Mouse (Mus musculus) kidney, embryonic 15.5 days (tissue): Measurements from ENCODE around the gene Siah3. TPM values are rescaled to one million over a fixed set of nuclear protein-coding genes. Genes with fewer than 3 reads are reported as not detected.
"Not testable (repeated sequence)": the region's sequence is repeated elsewhere in the genome, so short reads cannot be mapped to it uniquely, and the experiment has no call there.

ENCODE experiments used
- ATAC-seq: fragments of 200-750 bp; cut with Nextera tagmentation; replicated peaks from 2 replicates; pipeline ENCODE4 v1.8.0; 2017; ENCODE audit warnings: moderate TSS enrichment; ENCODE audit not compliant: low FRiP score
- H3K27ac ChIP-seq: fragments of 300-500 bp; sonication (generic); 2 replicates; pipeline ENCODE4 v1.5.1; 2015; ENCODE audit warnings: mild to moderate bottlenecking, inconsistent platforms
- H3K27me3 ChIP-seq: fragments of 300-500 bp; sonication (generic); 2 replicates; pipeline ENCODE4 v1.6.1; 2015; ENCODE audit warnings: inconsistent platforms
- H3K36me3 ChIP-seq: fragments of 300-500 bp; sonication (generic); 2 replicates; pipeline ENCODE4 v1.6.1; 2015; ENCODE audit warnings: inconsistent platforms
- H3K4me1 ChIP-seq: fragments of 300-500 bp; sonication (generic); 2 replicates; pipeline ENCODE4 v1.6.1; 2015; ENCODE audit warnings: inconsistent platforms
- H3K4me2 ChIP-seq: fragments of 300-500 bp; sonication (generic); 2 replicates; pipeline ENCODE4 v1.6.1; 2015; ENCODE audit warnings: moderate library complexity, mild to moderate bottlenecking, inconsistent platforms
- H3K4me3 ChIP-seq: fragments of 300-500 bp; sonication (generic); replicated peaks from 2 replicates; pipeline ENCODE4 v1.5.1; 2015; ENCODE audit warnings: mild to moderate bottlenecking, inconsistent platforms
- H3K9ac ChIP-seq: fragments of 300-500 bp; sonication (generic); 2 replicates; pipeline ENCODE4 v1.6.1; 2015; ENCODE audit warnings: mild to moderate bottlenecking, inconsistent platforms
- H3K9me3 ChIP-seq: fragments of 300-500 bp; sonication (generic); replicated peaks from 2 replicates; pipeline ENCODE4 v1.6.1; 2016; ENCODE audit warnings: inconsistent platforms
- WGBS: fragments of 180-500 bp; shearing (Covaris S2); methylation state at CpG from one replicate; pipeline ENCODE4 v1.1.7; 2015; ENCODE audit warnings: mixed read lengths; 5-methylcytosine and 5-hydroxymethylcytosine counted together
- polyA plus RNA-seq: library from polyadenylated mRNA; unstranded; fragments of >200 nt; fragmentation: Nextera tagmentation; extraction: Ambion mirVana; gene quantifications from 2 replicates; pipeline ENCODE4 v1.2.1, GENCODE M21; 2015

The Siah3 gene
- polyA plus RNA-seq, 1 experiment from 2014 or later = 0.19 TPM

- not testable (repeated sequence) for H3K27me3 ChIP-seq, H3K27ac ChIP-seq, ATAC-seq, H3K4me3 ChIP-seq, H3K36me3 ChIP-seq, H3K9me3 ChIP-seq, H3K4me2 ChIP-seq, H3K9ac ChIP-seq
- peaks cover 16% of the 10 kb centered on the region for H3K4me1 ChIP-seq
These were observed 9.5 kb upstream of the Siah3 start for GRCm38 (mm10) chr14:75446314-75446713.

GRCm38 (mm10) chr14:75453906-75454305, 1.9 kb upstream of the Siah3 start:
- H3K4me1 ChIP-seq = peaks cover 16% of the 10 kb centered on the region
- H3K4me2 ChIP-seq = no peak overlapping the region
- no peak overlapping the region for H3K4me3 ChIP-seq
- no peaks in the 10 kb centered on the region for H3K36me3 ChIP-seq
- H3K9me3 ChIP-seq = no peaks in the 10 kb centered on the region
- peaks cover 30% of the 10 kb centered on the region for H3K27me3 ChIP-seq
- ATAC-seq = no peak
- H3K9ac ChIP-seq = no peak overlapping the region
- 96% methylated on average over 4 of the region's 4 CpGs for WGBS
- H3K27ac ChIP-seq = no peak overlapping the region

- no peak for ATAC-seq
- no peaks in the 10 kb centered on the region for H3K36me3 ChIP-seq
- H3K27me3 ChIP-seq = peaks cover 30% of the 10 kb centered on the region
- H3K4me1 ChIP-seq = peaks cover 16% of the 10 kb centered on the region
- H3K9me3 ChIP-seq = no peaks in the 10 kb centered on the region
- H3K4me3 ChIP-seq = no peak overlapping the region
- H3K9ac ChIP-seq = no peak overlapping the region
- no peak overlapping the region for H3K4me2 ChIP-seq
- WGBS = 13% methylated on average over 4 of the region's 4 CpGs
- no peak overlapping the region for H3K27ac ChIP-seq
These were observed 1.1 kb upstream of the Siah3 start for GRCm38 (mm10) chr14:75454716-75455115.

- ATAC-seq = no peak
These were observed 430 bp upstream of the Siah3 start for GRCm38 (mm10) chr14:75455361-75455742.

GRCm38 (mm10) chr14:75456489-75457220, 873 bp downstream of the Siah3 start:
- peaks cover 30% of the 10 kb centered on the region for H3K27me3 ChIP-seq
- WGBS = 8% methylated on average over 13 of the region's 13 CpGs
- peak overlapping the region; percentile 74 for H3K4me2 ChIP-seq
- H3K27ac ChIP-seq = no peak overlapping the region
- H3K4me3 ChIP-seq = peak overlapping the region; percentile 40
- H3K9me3 ChIP-seq = no peaks in the 10 kb centered on the region
- H3K36me3 ChIP-seq = no peaks in the 10 kb centered on the region
- peak; percentile 72 for ATAC-seq
- H3K9ac ChIP-seq = peak overlapping the region; percentile 23; the same call in 1 of the 2 replicates
- peaks cover 25% of the 10 kb centered on the region for H3K4me1 ChIP-seq

More at GRCm38 (mm10) chr14:75455361-75455742, 430 bp upstream of the Siah3 start:
- H3K36me3 ChIP-seq = no peaks in the 10 kb centered on the region
- H3K4me1 ChIP-seq = peaks cover 17% of the 10 kb centered on the region
- peak overlapping the region; percentile 74 for H3K4me2 ChIP-seq
- 42% methylated on average over 3 of the region's 3 CpGs for WGBS
- H3K9me3 ChIP-seq = no peaks in the 10 kb centered on the region
- peaks cover 30% of the 10 kb centered on the region for H3K27me3 ChIP-seq
- no peak overlapping the region for H3K4me3 ChIP-seq
- H3K9ac ChIP-seq = no peak overlapping the region
- no peak overlapping the region for H3K27ac ChIP-seq

GRCm38 (mm10) chr14:75457221-75457600, 1.4 kb downstream of the Siah3 start:
- Histone ChIP-seq H3K9me3 (no peaks in the 10 kb centered on the region), H3K36me3 (no peaks in the 10 kb centered on the region), H3K27me3 (peaks cover 30% of the 10 kb centered on the region), H3K4me3 (peak overlapping the region; percentile 40), H3K27ac (no peak overlapping the region), H3K4me2 (peak overlapping the region; percentile 74), H3K9ac (peak overlapping the region; percentile 23; the same call in 1 of the 2 replicates), H3K4me1 (peaks cover 25% of the 10 kb centered on the region)
- WGBS = 33% methylated on average over 8 of the region's 8 CpGs
- peak; percentile 35 for ATAC-seq

- H3K4me3 ChIP-seq = no peak overlapping the region
- H3K27ac ChIP-seq = no peak overlapping the region
- H3K9ac ChIP-seq = no peak overlapping the region
- H3K4me2 ChIP-seq = no peak overlapping the region
- no peaks in the 10 kb centered on the region for H3K36me3 ChIP-seq
- no peak for ATAC-seq
- peaks cover 30% of the 10 kb centered on the region for H3K27me3 ChIP-seq
- H3K9me3 ChIP-seq = no peaks in the 10 kb centered on the region
- WGBS = 79% methylated on average over 10 of the region's 10 CpGs
- H3K4me1 ChIP-seq = peaks cover 25% of the 10 kb centered on the region
These were observed 3.6 kb downstream of the Siah3 start for GRCm38 (mm10) chr14:75459431-75459830.

- H3K27me3 ChIP-seq = peaks cover 27% of the 10 kb centered on the region
- 0 out of 2 replicates have a peak, but pooled peaks have one; percentile 10 for ATAC-seq
- H3K27ac ChIP-seq = no peak overlapping the region
- H3K36me3 ChIP-seq = no peaks in the 10 kb centered on the region
- H3K4me1 ChIP-seq = peaks cover 25% of the 10 kb centered on the region
- H3K4me2 ChIP-seq = no peak overlapping the region
- no peak overlapping the region for H3K9ac ChIP-seq
- no peaks in the 10 kb centered on the region for H3K9me3 ChIP-seq
- WGBS = 38% methylated on average over 3 of the region's 3 CpGs
- H3K4me3 ChIP-seq = no peak overlapping the region
These were observed 4.2 kb downstream of the Siah3 start for GRCm38 (mm10) chr14:75459991-75460390.

- H3K9ac ChIP-seq = no peak overlapping the region
- no peaks in the 10 kb centered on the region for H3K9me3 ChIP-seq
- H3K4me1 ChIP-seq = peaks cover 25% of the 10 kb centered on the region
- H3K27me3 ChIP-seq = peaks cover 23% of the 10 kb centered on the region
- no peak overlapping the region for H3K27ac ChIP-seq
- ATAC-seq = 0 out of 2 replicates have a peak, but pooled peaks have one; percentile 17
- H3K36me3 ChIP-seq = no peaks in the 10 kb centered on the region
- no peak overlapping the region for H3K4me3 ChIP-seq
- H3K4me2 ChIP-seq = no peak overlapping the region
- 48% methylated on average over 3 of the region's 3 CpGs for WGBS
These were observed 4.7 kb downstream of the Siah3 start for GRCm38 (mm10) chr14:75460436-75460835.

GRCm38 (mm10) chr14:75461770-75462169, 6.0 kb downstream of the Siah3 start:
- Histone ChIP-seq H3K9me3 (no peaks in the 10 kb centered on the region), H3K4me3 (no peak overlapping the region), H3K27ac (no peak overlapping the region), H3K27me3 (peaks cover 14% of the 10 kb centered on the region; the same call in 1 of the 2 replicates), H3K36me3 (no peaks in the 10 kb centered on the region), H3K9ac (no peak overlapping the region), H3K4me2 (no peak overlapping the region), H3K4me1 (peaks cover 16% of the 10 kb centered on the region)
- 83% methylated on average over 4 of the region's 4 CpGs for WGBS
- no peak for ATAC-seq

GRCm38 (mm10) chr14:75463171-75463570, 7.4 kb downstream of the Siah3 start:
- Histone ChIP-seq H3K36me3 (no peaks in the 10 kb centered on the region), H3K27me3 (0 out of 2 replicates have a peak, but pooled peaks cover under 1% of the 10 kb centered on the region), H3K4me1 (peaks cover 9% of the 10 kb centered on the region; the same call in 1 of the 2 replicates), H3K9me3 (no peaks in the 10 kb centered on the region), H3K4me3 (no peak overlapping the region), H3K27ac (no peak overlapping the region), H3K9ac (no peak overlapping the region), H3K4me2 (no peak overlapping the region)
- no peak for ATAC-seq
- 82% methylated on average over 4 of the region's 4 CpGs for WGBS

- H3K4me1 ChIP-seq = peaks cover 8% of the 10 kb centered on the region
- 62% methylated on average over 4 of the region's 4 CpGs for WGBS
- peaks cover 2% of the 10 kb centered on the region; the same call in 1 of the 2 replicates for H3K9me3 ChIP-seq
- no peak for ATAC-seq
- H3K27ac ChIP-seq = no peak overlapping the region
- H3K27me3 ChIP-seq = no peaks in the 10 kb centered on the region
- no peak overlapping the region for H3K4me2 ChIP-seq
- no peak overlapping the region for H3K4me3 ChIP-seq
- no peak overlapping the region for H3K9ac ChIP-seq
- no peaks in the 10 kb centered on the region for H3K36me3 ChIP-seq
These were observed 13.2 kb downstream of the Siah3 start for GRCm38 (mm10) chr14:75468941-75469340.
